Mouse (Mus musculus): ENCODE results near the gene Sox15.

DNA sequence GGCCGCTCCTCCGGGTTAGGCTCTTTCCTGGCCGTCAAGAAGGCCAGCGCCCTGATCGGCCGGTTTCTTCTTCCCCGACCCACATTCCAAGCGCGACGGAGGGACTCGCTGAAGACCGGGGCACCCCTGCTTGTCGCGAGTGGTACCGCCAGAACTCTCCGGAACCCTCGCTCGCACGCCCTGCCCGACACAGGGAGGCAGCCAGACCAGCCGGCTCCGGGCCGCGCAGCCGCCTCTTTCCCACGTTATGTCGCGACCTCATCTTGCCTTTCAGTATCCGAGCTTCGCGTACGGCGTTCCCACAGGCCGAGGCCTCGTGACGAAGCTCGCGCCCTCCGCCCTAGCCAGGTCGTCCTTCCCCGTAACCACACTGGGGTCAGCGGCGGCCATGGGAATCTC, 16.6 kb downstream of the Sox15 start:
- TF ChIP-seq CTCF (IDR thresholded peaks at IDR 0.05; ENCODE audit: extremely low read depth, insufficient read depth, insufficient read length, insufficient replicate concordance) = no peak
- no peak for TF ChIP-seq POLR2A (IDR thresholded peaks at IDR 0.05; ENCODE audit: low read depth, low read length)
